In the genomic region with DNA sequence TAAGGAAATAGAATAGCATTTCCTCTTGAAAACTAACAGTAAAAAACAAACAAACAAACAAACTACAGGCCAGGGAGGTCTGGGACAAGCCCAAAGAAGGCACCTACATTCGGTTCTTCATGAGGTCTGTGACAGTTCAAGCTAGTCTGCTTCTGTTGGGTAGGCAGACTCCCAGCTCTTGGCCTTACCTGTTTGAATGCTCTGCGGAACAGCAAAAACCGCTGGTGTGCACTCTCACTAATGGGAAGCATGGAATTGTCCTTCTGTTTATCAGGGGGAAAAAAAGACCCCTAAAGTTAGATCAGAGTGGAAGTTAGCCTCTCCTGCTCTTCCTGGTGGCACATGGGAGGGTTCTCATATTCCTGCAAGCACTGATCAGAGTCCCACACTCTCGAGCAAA, we compare ENCODE assay signal across 46 mouse cellular contexts. TPM values are rescaled to one million over a fixed set of nuclear protein-coding genes. Genes with fewer than 3 reads are reported as not detected.
"Had no signal": no experiment of that assay in that cellular context is flagged by ENCODE, and none has a peak within 500 bp of the region (broad histone marks: within the 10 kb centered on the region; RNA-seq: fewer than 3 reads in every experiment).

No protein-coding gene starts in this region.

- H3K36me3 ChIP-seq: limb, embryonic 10.5 days; limb, embryonic 12.5 days; limb, embryonic 13.5 days; limb, embryonic 15.5 days; liver, embryonic 12.5 days; liver, embryonic 13.5 days; liver, embryonic 15.5 days; lung, embryonic 15.5 days; midbrain, embryonic 12.5 days; midbrain, embryonic 13.5 days; midbrain, embryonic 15.5 days had no signal

- ATAC-seq: liver, embryonic 12.5 days; liver, postnatal 0 days; lung, postnatal 0 days; midbrain, embryonic 13.5 days; midbrain, embryonic 15.5 days; midbrain, embryonic 16.5 days had no signal

- H3K27ac ChIP-seq: left cerebral cortex, adult 2 months; limb, embryonic 10.5 days; limb, embryonic 12.5 days; limb, embryonic 13.5 days; limb, embryonic 15.5 days; liver, embryonic 12.5 days; liver, embryonic 13.5 days; liver, embryonic 14.5 days; liver, embryonic 15.5 days; lung, embryonic 15.5 days; macrophage; midbrain, embryonic 12.5 days; midbrain, embryonic 13.5 days; midbrain, embryonic 15.5 days had no signal

- DNase-seq: left cerebral cortex, postnatal 4 days; liver; liver, embryonic 13.5 days; liver, postnatal 0 days; lung, adult 18-20 months; lung, adult 2 months; lung, embryonic 14.5 days; lung, postnatal 10 days; lung, postnatal 14 days; lung, postnatal 36 days; lung, postnatal 4 days; midbrain, embryonic 14.5 days had no signal

- H3K4me2 ChIP-seq: limb, embryonic 12.5 days; limb, embryonic 13.5 days; limb, embryonic 15.5 days; liver, embryonic 11.5 days; liver, embryonic 12.5 days; liver, embryonic 13.5 days; liver, embryonic 15.5 days; lung, embryonic 14.5 days; lung, embryonic 15.5 days; midbrain, embryonic 12.5 days; midbrain, embryonic 13.5 days; midbrain, embryonic 15.5 days had no signal

- H3K4me1 ChIP-seq: liver, embryonic 12.5 days; liver, embryonic 13.5 days; midbrain, embryonic 15.5 days had no signal

- H3K9me3 ChIP-seq: limb, embryonic 10.5 days; limb, embryonic 12.5 days; limb, embryonic 13.5 days; limb, embryonic 15.5 days; liver, embryonic 12.5 days; liver, embryonic 13.5 days; liver, embryonic 15.5 days; lung, embryonic 15.5 days; megakaryocyte, embryonic 14.5 days; midbrain, embryonic 12.5 days; midbrain, embryonic 13.5 days; midbrain, embryonic 15.5 days had no signal

- H3K9ac ChIP-seq: limb, embryonic 12.5 days; limb, embryonic 13.5 days; limb, embryonic 15.5 days; liver, embryonic 12.5 days; liver, embryonic 13.5 days; liver, embryonic 14.5 days; liver, embryonic 15.5 days; liver, postnatal 0 days; lung, embryonic 14.5 days; lung, embryonic 15.5 days; midbrain, embryonic 12.5 days; midbrain, embryonic 13.5 days; midbrain, embryonic 15.5 days had no signal

- H3K4me3 ChIP-seq: left cerebral cortex, adult 2 months; limb, embryonic 10.5 days; limb, embryonic 12.5 days; limb, embryonic 13.5 days; limb, embryonic 15.5 days; liver, embryonic 12.5 days; liver, embryonic 13.5 days; liver, embryonic 15.5 days; lung, embryonic 15.5 days; megakaryocyte, embryonic 14.5 days; midbrain, embryonic 12.5 days; midbrain, embryonic 13.5 days; midbrain, embryonic 15.5 days; myocyte had no signal

RNA-seq across cellular contexts. Expression of gene Il24, which starts 4.1 kb away (rescaled TPM):
- total RNA-seq: left cerebral cortex, adult 18-20 months; left cerebral cortex, adult 2 months; left cerebral cortex, adult 8-10 months; left cerebral cortex, postnatal 10 days; left cerebral cortex, postnatal 14 days; left cerebral cortex, postnatal 25 days; left cerebral cortex, postnatal 36 days; left cerebral cortex, postnatal 4 days; liver, adult 2 months; megakaryocyte progenitor cell, adult 5-6 weeks; megakaryocyte, adult 5-6 weeks; megakaryocyte-erythroid progenitor cell, adult 5-6 weeks; midbrain, postnatal 0 days; monocyte, adult 5-6 weeks had no signal
- polyA plus RNA-seq: limb, embryonic 10.5 days; limb, embryonic 11.5 days; limb, embryonic 12.5 days; limb, embryonic 13.5 days; limb, embryonic 14.5 days; limb, embryonic 15.5 days; liver, adult 2 months; liver, embryonic 11.5 days; liver, embryonic 12.5 days; liver, embryonic 13.5 days; liver, embryonic 14.5 days; liver, embryonic 15.5 days; liver, embryonic 16.5 days; liver, postnatal 0 days; lung, adult 2 months; lung, embryonic 14.5 days; lung, embryonic 15.5 days; lung, embryonic 16.5 days; lung, postnatal 0 days; macrophage; midbrain, embryonic 12.5 days; midbrain, embryonic 13.5 days; midbrain, embryonic 14.5 days; midbrain, embryonic 15.5 days; midbrain, embryonic 16.5 days; midbrain, postnatal 0 days; myocyte had no signal

RNA-seq across cellular contexts. Expression of gene Fcmr, which starts 17.7 kb away (rescaled TPM):
- total RNA-seq: left cerebral cortex, adult 18-20 months; left cerebral cortex, adult 2 months; left cerebral cortex, postnatal 25 days; megakaryocyte progenitor cell, adult 5-6 weeks; megakaryocyte, adult 5-6 weeks had no signal
- polyA plus RNA-seq: limb, embryonic 12.5 days; limb, embryonic 13.5 days; limb, embryonic 14.5 days; liver, embryonic 11.5 days; liver, embryonic 12.5 days; liver, embryonic 13.5 days; liver, embryonic 14.5 days; liver, embryonic 15.5 days; liver, embryonic 16.5 days; lung, embryonic 14.5 days; lung, embryonic 15.5 days; midbrain, embryonic 13.5 days; midbrain, embryonic 14.5 days; myocyte had no signal

RNA-seq across cellular contexts. Expression of gene Il20, which starts 28.1 kb away (rescaled TPM):
- total RNA-seq: left cerebral cortex, adult 18-20 months; left cerebral cortex, adult 2 months; left cerebral cortex, adult 8-10 months; left cerebral cortex, postnatal 10 days; left cerebral cortex, postnatal 14 days; left cerebral cortex, postnatal 25 days; left cerebral cortex, postnatal 36 days; left cerebral cortex, postnatal 4 days; liver, adult 2 months; megakaryocyte progenitor cell, adult 5-6 weeks; megakaryocyte, adult 5-6 weeks; megakaryocyte-erythroid progenitor cell, adult 5-6 weeks; midbrain, postnatal 0 days; monocyte, adult 5-6 weeks had no signal
- polyA plus RNA-seq: limb, embryonic 10.5 days; limb, embryonic 11.5 days; limb, embryonic 12.5 days; limb, embryonic 13.5 days; limb, embryonic 14.5 days; limb, embryonic 15.5 days; liver, adult 2 months; liver, embryonic 11.5 days; liver, embryonic 12.5 days; liver, embryonic 13.5 days; liver, embryonic 14.5 days; liver, embryonic 15.5 days; liver, embryonic 16.5 days; liver, postnatal 0 days; lung, adult 2 months; lung, embryonic 14.5 days; lung, embryonic 15.5 days; lung, embryonic 16.5 days; lung, postnatal 0 days; macrophage; midbrain, embryonic 12.5 days; midbrain, embryonic 13.5 days; midbrain, embryonic 14.5 days; midbrain, embryonic 15.5 days; midbrain, embryonic 16.5 days; midbrain, postnatal 0 days; myocyte had no signal

RNA-seq across cellular contexts. Expression of gene Pigr, which starts 56.7 kb away (rescaled TPM):
- total RNA-seq: left cerebral cortex, adult 18-20 months; left cerebral cortex, postnatal 25 days; left cerebral cortex, postnatal 36 days; left cerebral cortex, postnatal 4 days; megakaryocyte progenitor cell, adult 5-6 weeks; megakaryocyte, adult 5-6 weeks; megakaryocyte-erythroid progenitor cell, adult 5-6 weeks; midbrain, postnatal 0 days; monocyte, adult 5-6 weeks had no signal
- polyA plus RNA-seq: limb, embryonic 10.5 days; limb, embryonic 11.5 days; limb, embryonic 12.5 days; limb, embryonic 13.5 days; lung, embryonic 14.5 days; lung, embryonic 15.5 days; macrophage; midbrain, embryonic 12.5 days; midbrain, embryonic 13.5 days; midbrain, embryonic 14.5 days; midbrain, embryonic 15.5 days; midbrain, embryonic 16.5 days; midbrain, postnatal 0 days had no signal

RNA-seq across cellular contexts. Expression of gene Il19, which starts 56.8 kb away (rescaled TPM):
- total RNA-seq: left cerebral cortex, adult 18-20 months; left cerebral cortex, adult 2 months; left cerebral cortex, adult 8-10 months; left cerebral cortex, postnatal 10 days; left cerebral cortex, postnatal 14 days; left cerebral cortex, postnatal 25 days; left cerebral cortex, postnatal 36 days; left cerebral cortex, postnatal 4 days; liver, adult 2 months; megakaryocyte progenitor cell, adult 5-6 weeks; megakaryocyte, adult 5-6 weeks; megakaryocyte-erythroid progenitor cell, adult 5-6 weeks; midbrain, postnatal 0 days; monocyte, adult 5-6 weeks had no signal
- polyA plus RNA-seq: limb, embryonic 11.5 days; limb, embryonic 12.5 days; limb, embryonic 13.5 days; limb, embryonic 15.5 days; liver, adult 2 months; liver, embryonic 11.5 days; liver, embryonic 12.5 days; liver, embryonic 13.5 days; liver, embryonic 14.5 days; liver, embryonic 15.5 days; liver, embryonic 16.5 days; liver, postnatal 0 days; lung, adult 2 months; lung, embryonic 14.5 days; lung, embryonic 15.5 days; lung, embryonic 16.5 days; lung, postnatal 0 days; macrophage; midbrain, embryonic 12.5 days; midbrain, embryonic 13.5 days; midbrain, embryonic 14.5 days; midbrain, embryonic 15.5 days; midbrain, embryonic 16.5 days; midbrain, postnatal 0 days had no signal
